In genomic region chr6:125460589-125460988, GRCm38 (mm10) we compare ENCODE assay signal across 26 mouse cellular contexts. TPM values are rescaled to one million over a fixed set of nuclear protein-coding genes. Genes with fewer than 3 reads are reported as not detected.
DNase-seq lines count a peak whose midpoint lies in the region; ATAC-seq and TF ChIP-seq lines count a peak whose summit lies in the region.
"Had no signal": no experiment of that assay in that cellular context is flagged by ENCODE, and none has a peak within 500 bp of the region (broad histone marks: within the 10 kb centered on the region; RNA-seq: fewer than 3 reads in every experiment).

No protein-coding gene starts in this region.

- no peaks in the 10 kb centered on the region for H3K27me3 ChIP-seq in midbrain, embryonic 11.5 days (ENCODE audit: control insufficient read depth, insufficient read depth, low read length)
- H3K27me3 ChIP-seq in midbrain, embryonic 13.5 days, result no peaks in the 10 kb centered on the region
- no peaks in the 10 kb centered on the region for H3K27me3 ChIP-seq in CH12.LX (replicated peaks)
- H3K27me3 ChIP-seq: embryonic facial prominence, embryonic 13.5 days; forebrain, embryonic 13.5 days; hindbrain, embryonic 12.5 days; hindbrain, embryonic 15.5 days had no signal

- in situ Hi-C loops in CH12.LX (cut with MboI; ENCODE audit: low pct_ligation_motif_present, low pct_unique_long_range_greater_than_20kb, low sequenced_read_pairs), result no loop called here

- 89% methylated on average over 11 of the region's 11 CpGs for WGBS in midbrain, embryonic 11.5 days
- WGBS in midbrain, embryonic 13.5 days, result 95% methylated on average over 11 of the region's 11 CpGs

- ATAC-seq in midbrain, embryonic 11.5 days (ENCODE audit: low FRiP score), result no peak
- no peak for ATAC-seq in midbrain, embryonic 13.5 days
- ATAC-seq: forebrain, embryonic 13.5 days; forebrain, embryonic 16.5 days had no signal

- TF ChIP-seq CTCF in CH12.LX (conservative IDR thresholded peaks at IDR 0.05 in 1 of 2, IDR thresholded peaks at IDR 0.05 in 1 of 2; ENCODE audit: low read depth in 2 of 2, low read length in 2 of 2), result no peak

- H3K79me2 ChIP-seq in CH12.LX (replicated peaks; ENCODE audit: control insufficient read depth, extremely low read depth, insufficient read depth, poor library complexity, severe bottlenecking), result no peaks in the 10 kb centered on the region

- H3K36me3 ChIP-seq in midbrain, embryonic 11.5 days (ENCODE audit: control insufficient read depth, insufficient read depth, low read length), result no peaks in the 10 kb centered on the region
- 0 out of 2 replicates have a peak, but pooled peaks cover 3% of the 10 kb centered on the region for H3K36me3 ChIP-seq in midbrain, embryonic 13.5 days
- H3K36me3 ChIP-seq in CH12.LX (replicated peaks in 1 of 2; ENCODE audit: control insufficient read depth in 1 of 2, insufficient read depth in 1 of 2, low read length in 1 of 2), result peaks cover 6 to 17% of the 10 kb centered on the region in 2 experiments
- H3K36me3 ChIP-seq: G1E; hindbrain, embryonic 12.5 days; hindbrain, embryonic 15.5 days had no signal

- H3K4me3 ChIP-seq in midbrain, embryonic 11.5 days (ENCODE audit: low read depth, low read length), result no peak overlapping the region
- H3K4me3 ChIP-seq in midbrain, embryonic 13.5 days (replicated peaks), result no peak overlapping the region
- H3K4me3 ChIP-seq in CH12.LX (replicated peaks in 1 of 3; ENCODE audit: low read depth in 2 of 3, low read length in 2 of 3, poor library complexity in 1 of 3), result no peak overlapping the region
- H3K4me3 ChIP-seq: embryonic facial prominence, embryonic 10.5 days; embryonic facial prominence, embryonic 13.5 days; erythroblast, embryonic 14.5 days; forebrain, embryonic 13.5 days; gastrocnemius, adult 2 months; hindbrain, embryonic 12.5 days; hindbrain, embryonic 15.5 days had no signal

- no peak; the same call in 1 of the 2 replicates for TF ChIP-seq RAD21 in CH12.LX (IDR thresholded peaks at IDR 0.05; ENCODE audit: low read depth, low read length)

- no peaks in the 10 kb centered on the region for H3K4me1 ChIP-seq in midbrain, embryonic 11.5 days (ENCODE audit: control insufficient read depth, insufficient read depth, low read length)
- H3K4me1 ChIP-seq in midbrain, embryonic 13.5 days (replicated peaks), result peaks cover 6% of the 10 kb centered on the region; the same call in 1 of the 2 replicates
- peaks cover 18 to 27% of the 10 kb centered on the region in 2 experiments for H3K4me1 ChIP-seq in CH12.LX (ENCODE audit: control insufficient read depth in 1 of 2, insufficient read depth in 2 of 2)

- peak; percentile 35; the same call in 1 of the 2 replicates for TF ChIP-seq POLR2A in CH12.LX (IDR thresholded peaks at IDR 0.05; ENCODE audit: low read depth, low read length)

- H3K4me2 ChIP-seq in midbrain, embryonic 11.5 days, result no peak overlapping the region
- no peak overlapping the region for H3K4me2 ChIP-seq in midbrain, embryonic 13.5 days (replicated peaks)
- peak overlapping the region; percentile 79 for H3K4me2 ChIP-seq in CH12.LX (ENCODE audit: insufficient read depth, low read depth, poor library complexity, severe bottlenecking)
- H3K4me2 ChIP-seq: embryonic facial prominence, embryonic 13.5 days; forebrain, embryonic 13.5 days; heart, embryonic 11.5 days; hindbrain, embryonic 12.5 days; hindbrain, embryonic 15.5 days had no signal

- peak; percentile 60 for DNase-seq in midbrain, embryonic 11.5 days (ENCODE audit: low spot score, missing footprints)
- peak; percentile 77 for DNase-seq in A20 (ENCODE audit: low read depth, low spot score)
- DNase-seq in CH12.LX (ENCODE audit: extremely low read depth), result peak; percentile 58
- DNase-seq in ZHBTc4 (ENCODE audit: low read depth, low spot score), result peak; percentile 64
- DNase-seq in ovary, postnatal 36 days (ENCODE audit: low spot score), result no peak
- DNase-seq in Muller cell, postnatal 12 days (ENCODE audit: inconsistent ontology term), result no peak
- DNase-seq: adrenal gland, adult 8-10 months; adrenal gland, postnatal 25 days; cerebellum, adult 11-12 months; cerebellum, adult 8-10 months; cerebellum, postnatal 10 days; cerebellum, postnatal 36 days; embryo, embryonic 11 days; gastrocnemius, adult 2 months; gastrocnemius, postnatal 14 days; heart, adult 11 months had no signal

- H3K9ac ChIP-seq in midbrain, embryonic 11.5 days (ENCODE audit: low read length), result no peak overlapping the region
- no peak overlapping the region for H3K9ac ChIP-seq in midbrain, embryonic 13.5 days (replicated peaks)
- H3K9ac ChIP-seq in CH12.LX (ENCODE audit: insufficient read depth, low read depth), result no peak overlapping the region
- H3K9ac ChIP-seq: embryonic facial prominence, embryonic 13.5 days; forebrain, embryonic 13.5 days; hindbrain, embryonic 12.5 days; hindbrain, embryonic 15.5 days had no signal

- dilution Hi-C loops in CH12.LX (cut with MboI; ENCODE audit: extremely low pct_ligation_motif_present, extremely low pct_unique_long_range_greater_than_20kb, low sequenced_read_pairs), result no loop called here

- TF ChIP-seq EP300 in CH12.LX (IDR thresholded peaks at IDR 0.05; ENCODE audit: low read length), result no peak

- no peaks in the 10 kb centered on the region for H3K9me3 ChIP-seq in midbrain, embryonic 11.5 days (ENCODE audit: control insufficient read depth, low read length)
- H3K9me3 ChIP-seq in midbrain, embryonic 13.5 days, result no peaks in the 10 kb centered on the region
- H3K9me3 ChIP-seq in CH12.LX (replicated peaks; ENCODE audit: low read length), result no peaks in the 10 kb centered on the region
- H3K9me3 ChIP-seq: embryonic facial prominence, embryonic 10.5 days; embryonic facial prominence, embryonic 13.5 days; forebrain, embryonic 13.5 days; hindbrain, embryonic 12.5 days; hindbrain, embryonic 15.5 days had no signal

- no peak overlapping the region for H3K27ac ChIP-seq in midbrain, embryonic 11.5 days (ENCODE audit: low read depth, low read length)
- no peak overlapping the region for H3K27ac ChIP-seq in midbrain, embryonic 13.5 days
- peak overlapping the region; percentile 89; the same call in 1 of the 2 replicates for H3K27ac ChIP-seq in CH12.LX (ENCODE audit: insufficient read depth, low read depth)
- H3K27ac ChIP-seq: embryonic facial prominence, embryonic 10.5 days; embryonic facial prominence, embryonic 13.5 days; forebrain, embryonic 13.5 days; gastrocnemius, adult 2 months; hindbrain, embryonic 12.5 days; hindbrain, embryonic 15.5 days had no signal

TF ChIP-seq in CH12.LX, 34 proteins besides CTCF, POLR2A, EP300 and RAD21:
- no peak for TF ChIP-seq MAX (IDR thresholded peaks at IDR 0.05; ENCODE audit: low read length)
- no peak for TF ChIP-seq ETS1 (conservative IDR thresholded peaks at IDR 0.05; ENCODE audit: low read depth, low read length)
- no peak for TF ChIP-seq ZKSCAN1 (IDR thresholded peaks at IDR 0.05; ENCODE audit: borderline replicate concordance, low read depth, low read length)
- no peak for TF ChIP-seq GABPA (IDR thresholded peaks at IDR 0.05; ENCODE audit: insufficient replicate concordance, low read depth, low read length)
TF ChIP-seq in CH12.LX: peak in this region for 0.

RNA-seq across cellular contexts. Expression of gene Cd9, which starts 34.0 kb away (rescaled TPM):
- 34.7 and 40.9 TPM in 2 replicates for polyA plus RNA-seq in midbrain, embryonic 11.5 days (2014; fragmentation: Nextera tagmentation; extraction: Ambion mirVana)
- polyA plus RNA-seq in midbrain, embryonic 13.5 days (2015; fragmentation: Nextera tagmentation; extraction: Ambion mirVana), result 33.0 and 36.0 TPM in 2 replicates
- 20.9 and 21.6 TPM in 2 replicates for total RNA-seq in CH12.LX (2012; rRNA removed)
- 12.1 and 12.3 TPM in 2 replicates for total RNA-seq in CH12.LX (2014; rRNA removed)
- 24.4 and 27.5 TPM in 2 replicates for polyA plus RNA-seq in CH12.LX (2012; ENCODE audit: insufficient read length, low read depth)
- total RNA-seq: G1E had no signal
- polyA plus RNA-seq: erythroblast, embryonic 14.5 days; G1E had no signal

Comparison
In these comparisons a context has a peak if more than half of its experiments do, and no peak if none do; other contexts are left out.
1. DNase-seq: peak in midbrain, embryonic 11.5 days (single experiment), A20 (single experiment), CH12.LX (single experiment) and ZHBTc4 (single experiment); none in ovary, postnatal 36 days (single experiment) and Muller cell, postnatal 12 days (single experiment).